Mouse (Mus musculus) brain, embryonic 14.5 days (tissue): Measurements from ENCODE around the gene Zfand2b.
A peak's percentile ranks its signal among the peaks of the same experiment; 100 is the strongest.

Experiments used
- CTCF ChIP-seq: fragments of 200-500 bp; IDR thresholded peaks from 2 replicates; pipeline ENCODE4 v1.5.1; 2012; ENCODE audit warnings: inconsistent platforms, mild to moderate bottlenecking, moderate library complexity, borderline replicate concordance; ENCODE audit not compliant: insufficient read depth, insufficient read length; ENCODE audit errors: extremely low read depth
- POLR2A ChIP-seq: fragments of 200-500 bp; IDR thresholded peaks from 2 replicates; pipeline ENCODE4 v1.6.1; 2012; ENCODE audit warnings: mild to moderate bottlenecking, inconsistent platforms, borderline replicate concordance; ENCODE audit not compliant: poor library complexity, insufficient read depth, insufficient read length, severe bottlenecking; ENCODE audit errors: extremely low read depth

DNA sequence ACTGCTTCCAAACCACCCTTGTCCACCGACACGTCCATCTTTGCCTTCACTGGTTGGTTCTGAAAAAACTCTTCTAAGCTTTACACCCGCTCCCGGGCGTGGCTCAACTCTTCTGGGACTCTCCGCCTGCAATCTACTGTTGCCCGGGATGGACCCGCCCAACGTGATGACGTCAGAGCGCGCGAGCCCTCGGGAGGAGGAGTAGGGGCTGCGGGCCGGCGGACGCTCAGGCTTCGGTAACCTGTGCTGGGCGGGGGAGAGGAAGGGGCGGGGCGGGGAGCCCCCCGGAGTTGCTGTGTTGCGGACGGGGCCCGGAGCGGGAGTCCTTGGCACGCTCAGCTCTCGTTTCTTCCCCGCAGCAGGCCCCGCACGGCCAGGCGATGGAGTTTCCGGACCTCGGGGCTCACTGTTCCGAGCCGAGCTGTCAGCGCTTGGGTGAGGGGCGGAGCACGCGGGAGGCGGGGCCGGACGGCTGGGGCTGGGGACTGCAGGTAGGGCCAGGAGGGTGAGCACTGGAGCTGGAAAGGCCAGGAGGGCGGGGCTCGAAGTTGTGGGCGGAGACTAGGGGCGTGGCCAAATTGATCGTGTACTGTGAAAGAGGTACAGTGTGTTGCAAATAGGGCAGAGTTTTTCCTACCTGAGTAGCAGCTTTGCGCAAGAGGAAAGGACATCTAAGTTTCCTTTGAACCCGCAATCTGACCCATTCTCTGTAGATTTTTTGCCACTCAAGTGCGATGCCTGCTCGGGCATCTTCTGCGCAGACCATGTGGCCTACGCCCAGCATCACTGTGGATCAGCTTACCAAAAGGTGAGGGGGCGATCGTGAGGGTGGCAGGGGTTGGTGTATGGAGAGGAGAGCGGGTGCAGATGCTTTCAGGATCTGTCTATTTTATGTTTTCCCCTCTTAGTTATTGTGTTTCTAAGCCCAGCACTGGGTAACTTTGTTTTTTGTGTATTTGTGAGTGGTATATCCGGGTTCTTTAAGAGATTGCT lies at the start of gene Zfand2b:
- TF ChIP-seq CTCF (no peak), POLR2A (peak; percentile 37; the same call in 1 of the 2 replicates)
